Mouse (Mus musculus) olfactory bulb, adult 2 months (tissue): ENCODE results near the gene Cby1. TPM values are rescaled to one million over a fixed set of nuclear protein-coding genes. Genes with fewer than 3 reads are reported as not detected.
A peak's percentile ranks its signal among the peaks of the same experiment; 100 is the strongest.

Experiments
- H3K27ac ChIP-seq: fragments of 200-500 bp; 2 replicates; pipeline ENCODE4 v1.5.1; 2012; ENCODE audit warnings: low read depth, low read length; ENCODE audit not compliant: insufficient read depth
- H3K4me1 ChIP-seq: fragments of 200-500 bp; 2 replicates; pipeline ENCODE4 v1.6.1; 2012; ENCODE audit warnings: low read length; ENCODE audit not compliant: control insufficient read depth, insufficient read depth
- H3K4me3 ChIP-seq: fragments of 200-500 bp; 2 replicates; pipeline ENCODE4 v1.5.1; 2012; ENCODE audit warnings: mild to moderate bottlenecking, low read depth, low read length, moderate library complexity; ENCODE audit not compliant: insufficient read depth
- CTCF ChIP-seq: fragments of 200-500 bp; IDR thresholded peaks from 2 replicates; pipeline ENCODE4 v1.5.1; 2012; ENCODE audit warnings: low read depth, mild to moderate bottlenecking, low read length, moderate library complexity; ENCODE audit not compliant: insufficient read depth
- POLR2A ChIP-seq: fragments of 200-500 bp; IDR thresholded peaks from 2 replicates; pipeline ENCODE4 v1.6.1; 2012; ENCODE audit warnings: mild to moderate bottlenecking, low read depth, low read length, moderate library complexity; ENCODE audit not compliant: insufficient read depth
- WGBS: fragments of 180-500 bp; shearing (Covaris S2); methylation state at CpG from one replicate; pipeline ENCODE4 v1.1.7; 2018; 5-methylcytosine and 5-hydroxymethylcytosine counted together
- polyA plus RNA-seq: library from polyadenylated mRNA; stranded (reverse); fragments of >200 nt; gene quantifications from 2 replicates; pipeline ENCODE4 v1.2.4, GENCODE M21; 2012; ENCODE audit warnings: low replicate concordance; ENCODE audit not compliant: missing spikeins, insufficient read depth, insufficient read length

The Cby1 gene
- polyA plus RNA-seq, 1 experiment: not detected

GRCm38 (mm10) chr15:79641135-79641817, 17.7 kb upstream of the Cby1 start:
- Histone ChIP-seq H3K27ac (no peak overlapping the region), H3K4me3 (no peak overlapping the region), H3K4me1 (peaks cover 4% of the 10 kb centered on the region; the same call in 1 of the 2 replicates)
- TF ChIP-seq CTCF (no peak), POLR2A (no peak)
- WGBS: 53% methylated on average over 12 of the region's 12 CpGs

- 85% methylated on average over 2 of the region's 2 CpGs for WGBS
- Histone ChIP-seq H3K27ac (no peak overlapping the region), H3K4me3 (no peak overlapping the region), H3K4me1 (peaks cover 8% of the 10 kb centered on the region; the same call in 1 of the 2 replicates)
- TF ChIP-seq CTCF (no peak), POLR2A (no peak)
Measured at GRCm38 (mm10) chr15:79645483-79645882, 13.5 kb upstream of the Cby1 start.

GRCm38 (mm10) chr15:79648130-79648529, 10.9 kb upstream of the Cby1 start:
- 67% methylated on average over 12 of the region's 12 CpGs for WGBS
- H3K27ac ChIP-seq: no peak overlapping the region
- no peak overlapping the region for H3K4me3 ChIP-seq
- TF ChIP-seq CTCF (no peak), POLR2A (no peak)
- H3K4me1 ChIP-seq: peaks cover 5% of the 10 kb centered on the region; the same call in 1 of the 2 replicates

GRCm38 (mm10) chr15:79650569-79650968, 8.4 kb upstream of the Cby1 start:
- TF ChIP-seq POLR2A: no peak
- no peak for TF ChIP-seq CTCF
- peaks cover 5% of the 10 kb centered on the region; the same call in 1 of the 2 replicates for H3K4me1 ChIP-seq
- H3K4me3 ChIP-seq: no peak overlapping the region
- no peak overlapping the region for H3K27ac ChIP-seq

- peaks cover 8% of the 10 kb centered on the region for H3K4me1 ChIP-seq
- WGBS: 75% methylated on average over 4 of the region's 4 CpGs
- TF ChIP-seq CTCF (peak; percentile 55), POLR2A (no peak)
- H3K27ac ChIP-seq: no peak overlapping the region
- no peak overlapping the region for H3K4me3 ChIP-seq
Measured at GRCm38 (mm10) chr15:79651481-79651880, 7.5 kb upstream of the Cby1 start.

GRCm38 (mm10) chr15:79656451-79656850, 2.5 kb upstream of the Cby1 start:
- WGBS: 37% methylated on average over 14 of the region's 14 CpGs
- 0 out of 2 replicates have a peak overlapping the region, but pooled peaks have one; percentile 3 for H3K4me3 ChIP-seq
- peaks cover 14% of the 10 kb centered on the region for H3K4me1 ChIP-seq
- TF ChIP-seq CTCF (no peak), POLR2A (no peak)
- peak overlapping the region; percentile 91 for H3K27ac ChIP-seq

GRCm38 (mm10) chr15:79657837-79658530, 1.0 kb upstream of the Cby1 start:
- 1% methylated on average over 16 of the region's 16 CpGs for WGBS
- peaks cover 14% of the 10 kb centered on the region for H3K4me1 ChIP-seq
- peak overlapping the region; percentile 99 for H3K27ac ChIP-seq
- no peak for TF ChIP-seq POLR2A
- TF ChIP-seq CTCF: peak; percentile 29; the same call in 1 of the 2 replicates
- peak overlapping the region; percentile 69 for H3K4me3 ChIP-seq

GRCm38 (mm10) chr15:79661852-79662251, 2.9 kb downstream of the Cby1 start:
- TF ChIP-seq CTCF (peak; percentile 40; the same call in 1 of the 2 replicates), POLR2A (no peak)
- H3K27ac ChIP-seq: no peak overlapping the region
- 72% methylated on average over 4 of the region's 4 CpGs for WGBS
- peaks cover 15% of the 10 kb centered on the region for H3K4me1 ChIP-seq
- no peak overlapping the region for H3K4me3 ChIP-seq

- 92% methylated on average over 8 of the region's 8 CpGs for WGBS
- no peak for TF ChIP-seq POLR2A
- TF ChIP-seq CTCF: no peak
- peaks cover 17% of the 10 kb centered on the region for H3K4me1 ChIP-seq
- H3K27ac ChIP-seq: no peak overlapping the region
- no peak overlapping the region for H3K4me3 ChIP-seq
Measured at GRCm38 (mm10) chr15:79664666-79665065, 5.7 kb downstream of the Cby1 start.
